Mouse (Mus musculus) olfactory bulb, adult 2 months (tissue): ENCODE data around the gene Bcas3. TPM values are rescaled to one million over a fixed set of nuclear protein-coding genes. Genes with fewer than 3 reads are reported as not detected.

Experiments used
- H3K27ac ChIP-seq: fragments of 200-500 bp; 2 replicates; pipeline ENCODE4 v1.5.1; 2012; ENCODE audit warnings: low read depth, low read length; ENCODE audit not compliant: insufficient read depth
- H3K4me1 ChIP-seq: fragments of 200-500 bp; 2 replicates; pipeline ENCODE4 v1.6.1; 2012; ENCODE audit warnings: low read length; ENCODE audit not compliant: control insufficient read depth, insufficient read depth
- H3K4me3 ChIP-seq: fragments of 200-500 bp; 2 replicates; pipeline ENCODE4 v1.5.1; 2012; ENCODE audit warnings: mild to moderate bottlenecking, low read depth, low read length, moderate library complexity; ENCODE audit not compliant: insufficient read depth
- CTCF ChIP-seq: fragments of 200-500 bp; IDR thresholded peaks from 2 replicates; pipeline ENCODE4 v1.5.1; 2012; ENCODE audit warnings: low read depth, mild to moderate bottlenecking, low read length, moderate library complexity; ENCODE audit not compliant: insufficient read depth
- POLR2A ChIP-seq: fragments of 200-500 bp; IDR thresholded peaks from 2 replicates; pipeline ENCODE4 v1.6.1; 2012; ENCODE audit warnings: mild to moderate bottlenecking, low read depth, low read length, moderate library complexity; ENCODE audit not compliant: insufficient read depth
- WGBS: fragments of 180-500 bp; shearing (Covaris S2); methylation state at CpG from one replicate; pipeline ENCODE4 v1.1.7; 2018; 5-methylcytosine and 5-hydroxymethylcytosine counted together
- polyA plus RNA-seq: library from polyadenylated mRNA; stranded (reverse); fragments of >200 nt; gene quantifications from 2 replicates; pipeline ENCODE4 v1.2.4, GENCODE M21; 2012; ENCODE audit warnings: low replicate concordance; ENCODE audit not compliant: missing spikeins, insufficient read depth, insufficient read length

Bcas3 gene
- polyA plus RNA-seq, 1 experiment: not detected

DNA sequence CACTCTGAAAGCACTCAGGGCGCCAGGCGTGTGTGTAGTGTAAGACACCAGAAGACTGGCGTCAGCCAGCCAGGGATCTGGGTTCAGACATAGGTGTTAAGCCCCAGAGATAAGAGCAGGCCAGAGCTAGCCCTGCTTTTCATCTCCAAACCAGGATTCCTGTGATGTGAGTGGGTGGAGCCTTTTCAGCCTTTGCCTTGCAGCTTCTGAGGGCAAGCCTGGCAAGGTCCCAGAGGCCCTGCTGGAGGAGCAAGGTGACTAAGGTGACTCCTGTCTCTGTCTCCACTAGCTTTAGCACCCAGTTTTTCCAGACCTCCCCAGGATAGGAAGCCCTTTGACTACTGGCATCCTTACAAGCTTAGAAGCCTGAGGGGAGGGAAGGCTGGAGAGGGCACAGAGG is 465.4 kb downstream of the Bcas3 start:
- 95% methylated on average over 3 of the region's 3 CpGs for WGBS
- no peak for TF ChIP-seq CTCF
- no peak for TF ChIP-seq POLR2A
- Histone ChIP-seq H3K27ac (no peak overlapping the region), H3K4me1 (no peaks in the 10 kb centered on the region), H3K4me3 (no peak overlapping the region)

DNA sequence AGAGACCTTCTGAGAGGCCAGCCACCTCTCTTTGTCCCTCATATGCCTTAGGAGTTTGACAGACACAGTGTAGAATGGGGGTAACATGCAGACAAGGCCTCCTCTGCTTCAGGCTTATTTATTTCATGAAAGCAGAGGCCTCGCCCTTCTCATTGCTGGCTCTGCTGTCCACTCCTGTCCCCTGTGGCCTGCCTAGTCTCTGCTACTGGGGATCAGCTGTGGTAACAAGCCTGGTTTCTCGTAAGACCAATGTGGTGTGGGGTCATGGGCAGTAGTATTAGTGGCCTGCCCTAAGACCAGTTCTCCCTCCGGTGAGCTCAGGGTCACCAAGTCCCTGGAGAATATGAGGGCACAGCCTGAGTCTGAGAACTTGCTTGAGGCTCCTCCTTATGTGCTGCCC is 468.0 kb downstream of the Bcas3 start:
- TF ChIP-seq CTCF (no peak), POLR2A (no peak)
- Histone ChIP-seq H3K4me3 (no peak overlapping the region), H3K4me1 (no peaks in the 10 kb centered on the region), H3K27ac (no peak overlapping the region)
- WGBS: 96% methylated on average over 3 of the region's 3 CpGs

DNA sequence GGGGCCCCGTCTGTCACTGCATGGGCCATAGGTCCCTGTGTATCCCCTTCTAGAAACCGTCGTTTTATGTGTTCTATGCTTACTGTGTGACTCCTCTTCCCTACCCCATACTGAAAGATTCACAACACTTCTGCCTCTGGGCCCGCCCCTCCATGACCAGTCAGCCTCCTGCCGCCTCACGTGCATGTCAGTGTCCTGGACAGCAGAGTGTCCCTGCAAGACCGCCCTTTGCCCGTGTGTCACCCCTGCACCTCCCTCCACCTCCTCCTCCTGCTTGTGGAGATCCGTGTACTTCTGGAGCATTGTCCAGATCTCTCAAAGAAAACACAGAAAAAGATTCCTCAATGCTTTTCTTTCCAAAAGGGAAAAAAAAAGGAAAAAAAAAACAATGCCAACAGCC is 468.7 kb downstream of the Bcas3 start:
- Histone ChIP-seq H3K4me1 (no peaks in the 10 kb centered on the region), H3K4me3 (no peak overlapping the region), H3K27ac (no peak overlapping the region)
- 95% methylated on average over 9 of the region's 9 CpGs for WGBS
- TF ChIP-seq CTCF: no peak
- no peak for TF ChIP-seq POLR2A

GRCm38 (mm10) chr11:85823181-85823580 is 470.2 kb downstream of the Bcas3 start:
- Histone ChIP-seq H3K4me3 (no peak overlapping the region), H3K27ac (no peak overlapping the region), H3K4me1 (no peaks in the 10 kb centered on the region)
- no peak for TF ChIP-seq POLR2A
- TF ChIP-seq CTCF: peak; percentile 80
- 35% methylated on average over 6 of the region's 6 CpGs for WGBS

GRCm38 (mm10) chr11:85823794-85824193 is 470.8 kb downstream of the Bcas3 start:
- Histone ChIP-seq H3K4me1 (no peaks in the 10 kb centered on the region), H3K4me3 (no peak overlapping the region), H3K27ac (no peak overlapping the region)
- 97% methylated on average over 4 of the region's 4 CpGs for WGBS
- TF ChIP-seq CTCF: no peak
- no peak for TF ChIP-seq POLR2A

DNA sequence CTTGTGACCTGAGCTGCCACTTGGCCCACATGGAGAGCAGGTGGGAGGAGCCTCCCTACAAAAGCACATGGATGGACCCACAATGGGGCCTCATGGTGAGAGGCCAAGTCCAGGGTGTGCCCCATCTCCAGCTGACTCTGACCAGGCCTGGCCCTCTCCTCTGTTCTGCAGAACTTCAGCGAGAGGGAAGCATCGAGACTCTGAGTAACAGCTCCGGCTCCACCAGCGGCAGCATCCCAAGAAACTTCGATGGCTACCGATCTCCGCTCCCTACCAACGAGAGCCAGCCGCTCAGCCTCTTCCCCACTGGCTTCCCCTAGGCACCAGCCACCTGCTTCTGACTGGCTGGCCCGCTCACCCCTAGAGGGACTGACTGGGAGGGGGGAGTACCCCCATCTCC is 472.1 kb downstream of the Bcas3 start:
- 92% methylated on average over 10 of the region's 10 CpGs for WGBS
- Histone ChIP-seq H3K27ac (no peak overlapping the region), H3K4me1 (0 out of 2 replicates have a peak, but pooled peaks cover 4% of the 10 kb centered on the region), H3K4me3 (no peak overlapping the region)
- TF ChIP-seq CTCF: no peak
- no peak for TF ChIP-seq POLR2A

- WGBS: 94% methylated on average over 7 of the region's 7 CpGs
- no peak overlapping the region for H3K4me3 ChIP-seq
- TF ChIP-seq POLR2A: no peak
- TF ChIP-seq CTCF: no peak
Measured at GRCm38 (mm10) chr11:85825823-85826222, 472.9 kb downstream of the Bcas3 start.

GRCm38 (mm10) chr11:85827342-85827741 is 474.4 kb downstream of the Bcas3 start:
- no peak overlapping the region for H3K4me3 ChIP-seq
- 81% methylated on average over 9 of the region's 9 CpGs for WGBS
- 0 out of 2 replicates have a peak, but pooled peaks cover 9% of the 10 kb centered on the region for H3K4me1 ChIP-seq
- no peak overlapping the region for H3K27ac ChIP-seq
- TF ChIP-seq CTCF (no peak), POLR2A (no peak)

More at GRCm38 (mm10) chr11:85825823-85826222, 472.9 kb downstream of the Bcas3 start:
- H3K4me1 ChIP-seq: 0 out of 2 replicates have a peak, but pooled peaks cover 6% of the 10 kb centered on the region
- H3K27ac ChIP-seq: no peak overlapping the region

DNA sequence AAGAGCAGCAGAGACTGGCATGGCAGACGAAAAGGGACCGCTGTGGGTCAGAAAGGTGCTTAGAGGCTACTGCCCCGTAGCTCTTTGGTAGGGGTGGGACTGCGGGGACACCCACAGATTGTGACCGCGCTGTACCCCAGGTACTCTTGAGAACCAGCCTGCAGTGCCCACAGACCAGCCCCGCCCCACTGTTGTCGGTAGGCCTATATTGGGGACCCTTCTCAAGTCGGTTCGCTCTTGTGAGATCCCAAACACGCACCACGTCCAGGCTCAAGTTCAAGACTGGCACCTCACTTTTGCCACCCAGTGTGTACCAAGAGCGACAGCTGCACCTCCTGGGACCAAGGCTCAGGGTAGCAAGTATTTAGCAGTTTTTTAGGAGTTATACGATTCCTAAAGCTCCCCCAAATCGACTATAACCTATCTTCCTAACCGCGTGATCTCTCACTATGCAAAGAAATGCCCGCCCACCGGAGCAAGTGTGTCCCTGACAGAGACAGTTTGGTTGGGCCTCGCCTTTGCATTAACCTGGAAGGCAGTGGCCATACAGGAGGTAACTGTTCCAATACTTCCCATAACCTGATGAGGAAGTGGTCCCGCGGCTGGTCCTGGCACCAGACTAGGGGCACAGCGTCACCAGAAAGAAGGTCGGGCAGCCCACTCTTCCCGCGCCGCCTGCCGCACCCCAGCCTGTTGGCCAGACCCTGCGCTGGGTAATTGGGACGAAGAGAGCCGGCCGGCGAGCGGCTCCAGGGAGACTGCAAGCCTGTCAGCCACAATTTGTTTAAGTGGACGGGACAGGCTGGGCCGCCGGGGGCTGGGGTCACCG is 475.9 kb downstream of the Bcas3 start:
- Histone ChIP-seq H3K4me1 (0 out of 2 replicates have a peak, but pooled peaks cover 9% of the 10 kb centered on the region), H3K27ac (no peak overlapping the region), H3K4me3 (no peak overlapping the region)
- 39% methylated on average over 38 of the region's 38 CpGs for WGBS
- no peak for TF ChIP-seq POLR2A
- no peak for TF ChIP-seq CTCF
